ENCODE assay signal across 8 mouse cellular contexts in the genomic region with DNA sequence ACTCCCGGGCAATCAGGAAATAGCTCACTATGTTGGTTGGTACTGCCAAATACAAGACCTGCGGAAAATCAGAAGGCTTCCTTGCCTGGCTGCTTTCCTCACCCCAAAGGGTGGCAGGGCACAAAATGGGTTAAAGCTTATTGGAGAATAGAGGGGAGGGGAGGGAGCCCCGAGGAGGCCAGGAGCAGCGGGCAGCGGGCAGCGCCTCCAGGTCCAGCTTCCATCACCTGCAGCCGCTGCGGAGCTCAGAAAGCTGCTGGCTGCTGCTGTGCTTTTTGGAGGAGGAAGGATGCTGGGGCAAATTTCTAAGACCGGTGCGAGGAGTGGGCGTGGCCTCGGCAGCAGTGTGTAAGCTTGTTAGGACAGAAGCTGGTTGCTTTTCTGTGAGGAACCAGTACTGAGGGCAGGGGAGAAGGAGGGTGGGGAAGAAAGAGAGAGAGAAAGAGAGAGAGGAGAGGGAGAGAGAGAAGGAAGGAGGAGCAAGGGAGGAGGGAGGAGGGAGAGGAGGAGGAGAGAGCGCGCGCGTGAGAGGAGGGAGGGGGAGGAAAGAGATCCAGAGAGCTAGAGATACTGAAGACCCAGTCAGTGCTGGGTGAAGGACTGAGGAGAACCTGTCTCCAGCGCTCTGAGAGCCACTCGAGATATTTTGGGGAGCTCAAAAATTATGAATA. TPM values are rescaled to one million over a fixed set of nuclear protein-coding genes. Genes with fewer than 3 reads are reported as not detected.
A peak's percentile ranks its signal among the peaks of the same experiment; 100 is the strongest.
DNase-seq lines count a peak whose midpoint lies in the region; ATAC-seq and TF ChIP-seq lines count a peak whose summit lies in the region.

A gene (plus strand): TSS at position 573 of the 671 bp plus-strand sequence.

- H3K9ac ChIP-seq in forebrain, embryonic 11.5 days (ENCODE audit: low read length): peak within 1 kb of the TSS; percentile 37
- H3K9ac ChIP-seq in neural tube, embryonic 11.5 days (ENCODE audit: low read length): peak within 1 kb of the TSS; percentile 40; the same call in 1 of the 2 replicates

- WGBS in forebrain, embryonic 11.5 days: 3% methylated on average over 18 of the region's 18 CpGs
- WGBS in neural tube, embryonic 11.5 days: 1% methylated on average over 18 of the region's 18 CpGs
- WGBS in lung, adult 2 months: 4% methylated on average over 18 of the region's 18 CpGs

- no peak for TF ChIP-seq CTCF in E14TG2a.4 (conservative IDR thresholded peaks at IDR 0.05; ENCODE audit: low read length)
- no peak for TF ChIP-seq CTCF in lung, adult 2 months (IDR thresholded peaks at IDR 0.05; ENCODE audit: insufficient read depth, low read length)

- H3K36me3 ChIP-seq in E14TG2a.4 (ENCODE audit: insufficient read depth, low read length): no peaks in the 10 kb centered on the region
- no peaks in the 10 kb centered on the region for H3K36me3 ChIP-seq in forebrain, embryonic 11.5 days (ENCODE audit: control insufficient read depth, insufficient read depth, low read length)
- H3K36me3 ChIP-seq in neural tube, embryonic 11.5 days (ENCODE audit: control insufficient read depth, insufficient read depth, low read length): no peaks in the 10 kb centered on the region

- ATAC-seq in forebrain, embryonic 11.5 days (replicated peaks; ENCODE audit: low FRiP score): peak; percentile 84
- ATAC-seq in neural tube, embryonic 11.5 days (ENCODE audit: insufficient read depth, low FRiP score, low TSS enrichment): peak; percentile 41; the same call in 1 of the 2 replicates
- no peak for ATAC-seq in megakaryocyte progenitor cell, adult 5-6 weeks (replicated peaks; ENCODE audit: poor library complexity)

- no peaks in the 10 kb centered on the region for H3K9me3 ChIP-seq in E14TG2a.4 (ENCODE audit: low read length)
- no peaks in the 10 kb centered on the region for H3K9me3 ChIP-seq in forebrain, embryonic 11.5 days (ENCODE audit: control insufficient read depth, low read length)
- H3K9me3 ChIP-seq in neural tube, embryonic 11.5 days (ENCODE audit: control insufficient read depth, low read length): no peaks in the 10 kb centered on the region

- no peak for TF ChIP-seq POLR2A in lung, adult 2 months (IDR thresholded peaks at IDR 0.05; ENCODE audit: borderline replicate concordance, extremely low read depth, low read depth, low read length)

- peak within 1 kb of the TSS; percentile 61 for H3K4me3 ChIP-seq in E14TG2a.4 (replicated peaks; ENCODE audit: low read length)
- peak within 1 kb of the TSS; percentile 40 for H3K4me3 ChIP-seq in forebrain, embryonic 11.5 days (ENCODE audit: low read depth, low read length)
- H3K4me3 ChIP-seq in neural tube, embryonic 11.5 days (ENCODE audit: low read depth, low read length): peak within 1 kb of the TSS; percentile 37
- no peak within 1 kb of the TSS for H3K4me3 ChIP-seq in lung, adult 2 months (replicated peaks; ENCODE audit: extremely low read depth, low read depth, low read length)

- H3K4me2 ChIP-seq in forebrain, embryonic 11.5 days (ENCODE audit: low read depth, low read length, severe bottlenecking): peak within 1 kb of the TSS; percentile 65
- H3K4me2 ChIP-seq in neural tube, embryonic 11.5 days (ENCODE audit: low read depth): peak within 1 kb of the TSS; percentile 66

- peaks cover 10% of the 10 kb centered on the region; the same call in 1 of the 2 replicates for H3K27me3 ChIP-seq in E14TG2a.4 (ENCODE audit: insufficient read depth, low read length)
- peaks cover 6% of the 10 kb centered on the region; the same call in 1 of the 2 replicates for H3K27me3 ChIP-seq in forebrain, embryonic 11.5 days (ENCODE audit: control insufficient read depth, insufficient read depth, low read length)
- H3K27me3 ChIP-seq in neural tube, embryonic 11.5 days (ENCODE audit: control insufficient read depth, insufficient read depth, low read length): no peaks in the 10 kb centered on the region

- no peak within 1 kb of the TSS for H3K27ac ChIP-seq in forebrain, embryonic 11.5 days (ENCODE audit: low read depth, low read length)
- H3K27ac ChIP-seq in neural tube, embryonic 11.5 days (ENCODE audit: low read depth, low read length): no peak within 1 kb of the TSS

- peaks cover 4% of the 10 kb centered on the region; the same call in 1 of the 2 replicates for H3K4me1 ChIP-seq in E14TG2a.4 (replicated peaks; ENCODE audit: low read depth, low read length)
- H3K4me1 ChIP-seq in forebrain, embryonic 11.5 days (replicated peaks; ENCODE audit: control insufficient read depth, insufficient read depth, low read length): no peaks in the 10 kb centered on the region
- H3K4me1 ChIP-seq in neural tube, embryonic 11.5 days (ENCODE audit: control insufficient read depth, insufficient read depth, low read length): no peaks in the 10 kb centered on the region
- H3K4me1 ChIP-seq in lung, adult 2 months (ENCODE audit: control insufficient read depth, insufficient read depth, low read length): no peaks in the 10 kb centered on the region

- DNase-seq in brain, adult 2 months (ENCODE audit: low read depth, low spot score): peak; percentile 91
- peak; percentile 78 for DNase-seq in forebrain, embryonic 11.5 days (ENCODE audit: low spot score)
- DNase-seq in layer of hippocampus, postnatal 14 days (ENCODE audit: low spot score in 2 of 2): peak; percentile 26 to 31
- DNase-seq in neural tube, embryonic 11.5 days (ENCODE audit: low spot score): peak; percentile 45
- DNase-seq in thymus, postnatal 14 days: no peak
- DNase-seq in lung, adult 2 months: no peak

RNA-seq across cellular contexts. Expression of the gene that starts here (rescaled TPM):
- 1.0 and 1.1 TPM in 2 replicates for polyA plus RNA-seq in forebrain, embryonic 11.5 days (2014; fragmentation: Nextera tagmentation; extraction: Ambion mirVana)
- 10 to 100 TPM; 15.4 to 17.2 TPM for total RNA-seq in layer of hippocampus, postnatal 14 days (2021)
- polyA plus RNA-seq in neural tube, embryonic 11.5 days (2014; fragmentation: Nextera tagmentation; extraction: Ambion mirVana): 1.0 and 1.2 TPM in 2 replicates
- not detected in 2 replicates for polyA plus RNA-seq in lung, adult 2 months (2012; rRNA removed)
- not detected in 2 replicates for total RNA-seq in megakaryocyte progenitor cell, adult 5-6 weeks (2015)
- not detected in 2 replicates for total RNA-seq in megakaryocyte progenitor cell, adult 5-6 weeks (2017)

Comparison
In these comparisons a context has a peak if more than half of its experiments do, and no peak if none do; other contexts are left out.
1. RNA of the gene that starts here (total RNA-seq): 15.4 to 17.2 TPM in layer of hippocampus, postnatal 14 days; not detected in megakaryocyte progenitor cell, adult 5-6 weeks; every median in the first group is over 10 times any median in the second.
2. DNase-seq: peak in brain, adult 2 months (single experiment), forebrain, embryonic 11.5 days (single experiment), layer of hippocampus, postnatal 14 days (2 of 2) and neural tube, embryonic 11.5 days (single experiment); none in thymus, postnatal 14 days (single experiment) and lung, adult 2 months (single experiment).